Mouse (Mus musculus) adrenal gland (tissue): ENCODE measurements at regions not wholly inside any gene's neighbourhood (a gene's known extent, or its start where the extent isn't known, plus 50 kb on each side); places are given as distances from the start of the nearest gene placed in this dataset.
"Not testable (repeated sequence)": the region's sequence is repeated elsewhere in the genome, so short reads cannot be mapped to it uniquely, and the experiment has no call there.

ENCODE experiments used
- intact Hi-C: fragments of 180-260 bp; cut with DNase I; formaldehyde crosslinking; loops from one replicate; pipeline ENCODE4 v1.15.1; 2025

GRCm38 (mm10) chr3:7811301-7811700 is 1191.1 kb upstream of the 1700008P02Rik start:
- intact Hi-C loops, result not testable (repeated sequence)

DNA sequence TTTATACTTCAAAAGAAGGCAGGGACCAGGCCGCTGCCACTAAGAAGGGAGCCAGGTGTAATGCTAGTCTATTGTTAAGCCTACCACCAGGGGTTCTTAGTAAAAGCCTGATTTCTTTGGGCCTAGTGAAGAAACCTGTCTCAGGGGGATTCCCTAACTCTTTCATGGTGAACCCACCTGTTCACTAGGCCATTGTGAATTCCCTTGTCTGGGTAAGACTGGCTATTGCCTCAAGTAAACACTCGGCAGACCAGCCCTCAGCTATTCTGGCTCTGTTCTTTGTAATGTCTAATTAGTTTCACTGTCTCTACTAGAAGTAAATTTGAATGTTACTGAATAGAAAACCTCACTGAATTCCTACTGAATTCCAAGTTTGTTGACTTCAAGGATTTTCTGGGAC is 1184.9 kb upstream of the 1700008P02Rik start:
- intact Hi-C loops, result not testable (repeated sequence)

DNA sequence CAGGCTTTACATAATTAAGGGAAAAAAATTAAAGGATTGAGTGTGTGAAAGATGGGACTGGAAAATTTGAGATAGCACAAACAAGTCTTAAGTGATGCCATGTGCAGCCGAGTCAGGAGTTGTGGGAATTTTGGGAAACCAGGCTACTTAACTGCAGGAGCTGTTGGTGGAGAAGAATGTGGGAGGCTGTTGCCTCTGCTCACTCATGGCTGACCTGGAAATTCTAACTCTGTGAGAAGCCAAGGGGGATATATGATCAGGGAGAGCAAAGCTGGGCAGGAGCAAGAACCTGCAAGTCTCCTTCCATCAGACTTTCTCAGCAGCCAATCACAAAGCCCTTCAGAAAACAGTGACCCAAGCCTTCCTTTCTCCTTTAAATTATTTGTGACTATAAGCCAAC is 1184.0 kb upstream of the 1700008P02Rik start:
- intact Hi-C loops, result no loop called here

DNA sequence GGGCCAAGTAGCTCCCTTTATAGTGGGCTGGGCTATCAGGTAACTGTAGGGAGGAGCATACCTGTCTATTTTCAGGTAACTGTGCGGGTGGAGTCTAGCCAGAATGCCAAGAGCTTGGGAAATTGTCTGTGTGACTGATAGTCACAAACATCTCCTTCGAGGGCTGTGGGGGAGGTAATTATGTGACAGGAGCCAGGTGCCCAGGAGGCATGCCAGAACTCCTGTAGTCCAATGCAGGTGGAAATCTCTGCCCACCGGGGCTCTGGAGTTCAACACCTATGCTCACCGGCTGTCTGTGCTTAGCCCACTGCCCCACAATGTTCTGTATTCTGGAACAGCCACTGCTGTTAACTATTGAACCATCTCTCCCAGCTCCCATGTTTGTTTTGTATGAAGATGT is 1179.2 kb upstream of the 1700008P02Rik start:
- intact Hi-C loops, result no loop called here

DNA sequence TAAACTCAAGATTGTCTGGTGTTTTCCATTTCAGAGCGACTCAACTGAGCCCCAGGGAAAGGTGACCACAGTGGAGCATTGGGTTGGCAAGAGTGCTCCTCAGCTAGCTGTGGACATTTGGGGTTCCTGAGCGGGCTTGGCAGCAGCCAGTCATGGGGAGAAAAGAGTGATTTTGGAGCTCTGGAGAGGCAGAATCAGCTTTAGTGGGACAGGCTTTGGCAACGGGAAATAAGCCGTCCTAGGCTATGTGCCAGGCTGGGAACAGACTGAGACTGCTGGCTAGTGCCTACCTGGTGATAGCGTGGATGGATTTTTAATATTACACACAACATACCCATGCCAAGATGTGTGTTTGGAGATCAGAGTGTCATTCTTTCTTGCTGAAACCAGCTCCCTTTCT is 1167.4 kb upstream of the 1700008P02Rik start:
- intact Hi-C loops, result no loop called here

DNA sequence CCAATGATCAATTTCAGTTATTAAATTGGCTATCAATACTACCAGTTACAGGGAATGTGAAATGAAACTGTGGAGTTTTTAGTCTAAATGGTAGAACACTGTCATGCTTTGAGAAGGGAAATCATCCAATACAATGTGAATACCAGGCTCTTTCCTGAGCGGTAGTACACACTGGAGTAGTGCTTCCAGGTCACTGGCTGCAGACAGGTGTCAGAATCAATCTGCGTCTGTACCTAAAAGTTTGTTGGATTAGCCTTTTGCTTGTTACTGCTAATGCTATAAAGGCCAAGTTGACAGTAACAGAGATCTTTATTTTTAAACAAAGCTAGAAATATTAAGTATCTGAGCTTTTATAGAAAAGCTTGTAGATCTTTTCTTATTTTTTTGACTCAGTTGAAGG is 1164.9 kb upstream of the 1700008P02Rik start:
- intact Hi-C loops, result no loop called here

DNA sequence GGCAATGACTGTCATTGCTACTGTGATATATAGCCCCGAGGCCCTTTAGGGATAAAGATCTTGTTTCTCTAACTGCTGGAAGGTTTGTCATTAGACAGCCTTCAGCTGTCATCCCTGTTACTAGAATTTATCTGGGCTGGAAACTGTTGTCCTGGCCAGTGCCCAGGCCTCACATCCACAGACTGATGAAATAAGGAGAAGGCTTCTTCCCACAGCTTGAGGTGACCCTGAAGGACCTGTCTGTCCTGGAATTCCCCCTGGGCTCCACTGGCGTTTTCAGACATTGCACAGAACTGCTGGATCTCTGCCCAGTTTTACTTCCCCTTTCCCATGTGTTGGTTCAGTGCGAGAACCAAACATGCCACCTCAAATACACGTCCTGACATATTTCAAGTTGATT is 1135.2 kb upstream of the 1700008P02Rik start:
- intact Hi-C loops, result loop anchor here (10.0 kb wide), 1 partner anchor 289 kb away; no protein-coding TSS in a partner anchor

- intact Hi-C loops, result no loop called here
Observed at GRCm38 (mm10) chr3:7713741-7714140, 1093.5 kb upstream of the 1700008P02Rik start.

DNA sequence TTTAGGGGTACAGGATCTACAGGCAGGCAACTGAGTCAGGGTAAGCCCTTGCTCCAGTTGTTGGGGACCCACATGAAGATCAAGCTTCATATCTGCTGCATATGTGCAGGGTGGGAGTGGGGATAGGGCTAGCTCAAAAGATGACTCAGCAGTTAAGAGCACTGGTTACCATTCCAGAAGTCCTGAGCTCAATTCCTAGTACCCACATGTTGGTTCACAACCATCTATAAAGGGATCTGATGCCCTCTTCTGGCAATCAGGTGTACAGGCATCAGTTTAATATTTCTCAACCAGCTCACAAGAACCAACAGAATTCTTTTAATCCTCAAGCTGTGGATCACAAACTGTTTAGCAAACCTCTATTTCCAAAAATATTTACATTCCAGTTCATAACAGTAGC is 1092.9 kb upstream of the 1700008P02Rik start:
- intact Hi-C loops, result no loop called here

DNA sequence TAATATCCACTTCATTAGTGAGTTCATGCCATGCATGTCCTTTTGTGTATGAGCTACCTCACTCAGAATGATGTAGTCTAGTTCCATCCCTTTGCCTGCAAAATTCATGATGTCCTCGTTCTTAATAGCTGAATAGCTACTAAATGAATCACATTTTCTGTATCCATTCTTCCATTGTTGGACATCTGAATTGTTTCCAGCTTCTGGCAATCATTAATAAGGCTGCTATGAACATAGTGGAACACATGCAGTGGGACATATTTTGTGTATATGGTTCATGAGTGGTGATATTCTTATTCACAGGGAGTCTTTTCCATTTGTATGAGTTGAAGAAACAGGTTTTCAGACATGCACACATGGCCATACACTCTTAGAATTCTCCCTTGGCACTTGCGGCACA is 1092.2 kb upstream of the 1700008P02Rik start:
- intact Hi-C loops, result no loop called here

GRCm38 (mm10) chr3:7708609-7709008 is 1088.4 kb upstream of the 1700008P02Rik start:
- intact Hi-C loops, result no loop called here

DNA sequence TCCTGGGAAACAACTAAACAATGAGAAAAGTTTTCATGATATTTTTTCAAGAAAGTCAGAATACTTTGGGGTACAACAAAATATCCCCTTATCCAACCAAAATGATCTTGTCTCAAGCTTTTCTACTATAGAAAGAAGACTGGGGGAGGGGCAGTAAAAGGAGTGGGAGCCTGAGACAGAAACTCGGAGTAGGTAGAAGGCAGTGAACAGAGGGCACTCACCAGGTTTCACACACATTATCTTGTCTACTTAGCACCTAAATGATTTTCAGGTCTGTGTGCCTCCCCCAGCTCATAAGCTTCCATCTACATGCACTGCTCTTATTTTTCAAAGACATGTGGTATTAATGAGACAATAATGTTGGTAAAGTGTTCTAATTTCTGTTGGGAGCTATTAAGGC is 1063.3 kb upstream of the 1700008P02Rik start:
- intact Hi-C loops, result no loop called here

GRCm38 (mm10) chr3:7682816-7683215 is 1062.6 kb upstream of the 1700008P02Rik start:
- intact Hi-C loops, result not testable (repeated sequence)

GRCm38 (mm10) chr3:7682311-7682710 is 1062.1 kb upstream of the 1700008P02Rik start:
- intact Hi-C loops, result no loop called here

DNA sequence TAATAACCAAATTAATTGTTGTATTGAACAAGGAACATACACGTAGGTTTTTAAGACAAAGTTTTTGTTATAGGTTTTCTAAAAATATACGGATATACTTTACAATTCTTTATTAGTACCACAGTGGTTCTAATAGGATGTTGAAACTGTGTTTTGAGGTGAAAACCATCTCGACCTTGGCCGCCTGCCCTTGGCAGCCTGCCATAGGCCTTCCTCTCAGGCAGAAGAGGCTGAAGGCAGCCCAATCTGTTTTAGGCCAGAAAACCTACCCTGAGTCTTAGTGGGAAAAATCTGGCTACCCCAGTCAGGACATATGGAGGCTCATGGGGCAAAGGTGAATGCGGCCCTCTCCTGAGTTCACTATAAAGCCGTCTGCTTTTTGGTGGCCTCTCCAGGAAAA is 1049.7 kb upstream of the 1700008P02Rik start:
- intact Hi-C loops, result no loop called here

GRCm38 (mm10) chr3:7667851-7668250 is 1047.6 kb upstream of the 1700008P02Rik start:
- intact Hi-C loops, result not testable (repeated sequence)

DNA sequence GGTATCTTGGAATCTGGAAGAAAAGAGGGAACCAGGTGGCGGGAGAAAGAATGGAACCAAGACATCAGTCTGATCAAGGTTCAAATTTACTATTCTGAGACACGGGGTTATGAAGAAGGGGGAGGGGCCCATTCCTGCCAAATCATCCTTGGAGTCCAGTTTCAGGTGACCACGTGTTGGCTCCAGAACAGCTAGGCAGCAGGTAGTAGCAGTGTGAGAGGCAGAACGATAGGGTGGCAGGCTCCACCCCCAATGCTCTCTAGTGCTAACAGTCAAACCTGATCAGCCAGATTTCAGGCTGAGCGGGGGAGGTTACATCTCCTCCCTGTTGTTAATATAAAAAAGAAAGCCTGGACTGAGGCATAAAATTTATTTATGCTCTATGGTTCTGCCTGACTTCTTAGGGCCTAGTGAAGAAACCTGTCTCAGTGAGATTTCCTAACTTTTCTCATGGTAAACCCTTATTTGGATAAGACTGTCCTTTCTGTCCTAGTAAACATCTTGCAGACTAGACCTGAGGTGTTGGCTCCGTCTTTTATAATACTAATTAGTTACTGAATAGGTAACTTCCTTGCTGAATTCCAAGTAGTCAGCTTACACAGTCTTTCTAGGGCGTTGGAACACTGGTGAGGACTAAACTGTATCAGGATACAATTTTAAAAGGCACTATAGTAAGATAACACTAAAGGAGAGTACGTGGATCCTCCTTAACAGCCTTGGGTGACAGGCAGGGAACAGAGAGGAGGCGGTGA is 1046.3 kb upstream of the 1700008P02Rik start:
- intact Hi-C loops, result not testable (repeated sequence)
